Mouse (Mus musculus): ENCODE data around the gene Uso1. TPM values are rescaled to one million over a fixed set of nuclear protein-coding genes. Genes with fewer than 3 reads are reported as not detected.
A peak's percentile ranks its signal among the peaks of the same experiment; 100 is the strongest.
"Not testable (repeated sequence)": the region's sequence is repeated elsewhere in the genome, so short reads cannot be mapped to it uniquely, and the experiment has no call there.

The Uso1 gene
- polyA plus RNA-seq, 1 experiment from 2014 or later, result 42.6 TPM

GRCm38 (mm10) chr5:92129321-92129768 lies 8.4 kb upstream of the Uso1 start:
- Histone ChIP-seq H3K9me3 (replicated peaks) (no peaks in the 10 kb centered on the region), H3K36me3 (ENCODE audit: poor library complexity, severe bottlenecking) (peaks cover 27% of the 10 kb centered on the region), H3K4me1 (peaks cover 8% of the 10 kb centered on the region), H3K4me2 (no peak overlapping the region), H3K4me3 (no peak overlapping the region), H3K27me3 (no peaks in the 10 kb centered on the region), H3K27ac (no peak overlapping the region), H3K9ac (no peak overlapping the region)
- ATAC-seq, result no peak
- 55% methylated on average over 1 of the region's 1 CpGs for WGBS

- Histone ChIP-seq H3K27me3 (no peaks in the 10 kb centered on the region), H3K27ac (no peak overlapping the region), H3K9ac (no peak overlapping the region), H3K4me3 (no peak overlapping the region), H3K4me1 (peaks cover 8% of the 10 kb centered on the region), H3K36me3 (ENCODE audit: poor library complexity, severe bottlenecking) (peaks cover 22% of the 10 kb centered on the region), H3K4me2 (no peak overlapping the region), H3K9me3 (replicated peaks) (no peaks in the 10 kb centered on the region)
- 87% methylated on average over 6 of the region's 6 CpGs for WGBS
- ATAC-seq, result no peak
These were observed 7.6 kb upstream of the Uso1 start for GRCm38 (mm10) chr5:92130040-92130682.

GRCm38 (mm10) chr5:92132127-92132526 lies 5.6 kb upstream of the Uso1 start:
- peaks cover 22% of the 10 kb centered on the region for H3K36me3 ChIP-seq (ENCODE audit: poor library complexity, severe bottlenecking)
- H3K9ac ChIP-seq, result no peak overlapping the region
- peaks cover 21% of the 10 kb centered on the region for H3K4me1 ChIP-seq
- H3K4me3 ChIP-seq, result no peak overlapping the region
- no peak for ATAC-seq
- no peak overlapping the region for H3K4me2 ChIP-seq
- no peak overlapping the region for H3K27ac ChIP-seq
- H3K27me3 ChIP-seq, result no peaks in the 10 kb centered on the region
- WGBS, result 93% methylated on average over 4 of the region's 4 CpGs
- H3K9me3 ChIP-seq (replicated peaks), result no peaks in the 10 kb centered on the region

- not testable (repeated sequence) for ATAC-seq
These were observed 4.7 kb upstream of the Uso1 start for GRCm38 (mm10) chr5:92133006-92133405.

GRCm38 (mm10) chr5:92134934-92135333 lies 2.8 kb upstream of the Uso1 start:
- Histone ChIP-seq H3K27ac (no peak overlapping the region), H3K4me2 (no peak overlapping the region), H3K4me3 (no peak overlapping the region), H3K9ac (no peak overlapping the region), H3K27me3 (no peaks in the 10 kb centered on the region), H3K9me3 (replicated peaks) (no peaks in the 10 kb centered on the region), H3K36me3 (ENCODE audit: poor library complexity, severe bottlenecking) (peaks cover 22% of the 10 kb centered on the region), H3K4me1 (peaks cover 31% of the 10 kb centered on the region)
- WGBS, result 85% methylated on average over 3 of the region's 3 CpGs
- no peak for ATAC-seq

More at GRCm38 (mm10) chr5:92133006-92133405, 4.7 kb upstream of the Uso1 start:
- H3K9me3 ChIP-seq (replicated peaks); H3K27ac ChIP-seq; H3K4me2 ChIP-seq; H3K27me3 ChIP-seq; H3K9ac ChIP-seq; H3K4me3 ChIP-seq: not testable (repeated sequence)
- H3K36me3 ChIP-seq (ENCODE audit: poor library complexity, severe bottlenecking), result peaks cover 22% of the 10 kb centered on the region
- H3K4me1 ChIP-seq, result peaks cover 21% of the 10 kb centered on the region
- 80% methylated on average over 4 of the region's 4 CpGs for WGBS

- peak overlapping the region; percentile 65 for H3K4me3 ChIP-seq
- no peaks in the 10 kb centered on the region for H3K9me3 ChIP-seq (replicated peaks)
- peaks cover 31% of the 10 kb centered on the region for H3K4me1 ChIP-seq
- H3K9ac ChIP-seq, result peak overlapping the region; percentile 87
- WGBS, result 71% methylated on average over 9 of the region's 9 CpGs
- peaks cover 12% of the 10 kb centered on the region for H3K36me3 ChIP-seq (ENCODE audit: poor library complexity, severe bottlenecking)
- ATAC-seq, result no peak
- peak overlapping the region; percentile 81 for H3K4me2 ChIP-seq
- no peaks in the 10 kb centered on the region for H3K27me3 ChIP-seq
- no peak overlapping the region for H3K27ac ChIP-seq
These were observed 1.1 kb upstream of the Uso1 start for GRCm38 (mm10) chr5:92136536-92137238.

- 0 out of 2 replicates have a peak, but pooled peaks cover 3% of the 10 kb centered on the region for H3K36me3 ChIP-seq (ENCODE audit: poor library complexity, severe bottlenecking)
- peak overlapping the region; percentile 65 for H3K4me3 ChIP-seq
- 0% methylated on average over 31 of the region's 43 CpGs for WGBS
- H3K9me3 ChIP-seq (replicated peaks), result no peaks in the 10 kb centered on the region
- ATAC-seq, result peak; percentile 80
- H3K27ac ChIP-seq, result peak overlapping the region; percentile 46
- H3K27me3 ChIP-seq, result no peaks in the 10 kb centered on the region
- H3K9ac ChIP-seq, result peak overlapping the region; percentile 87
- peaks cover 31% of the 10 kb centered on the region for H3K4me1 ChIP-seq
- H3K4me2 ChIP-seq, result peak overlapping the region; percentile 81
These were observed 419 bp downstream of the Uso1 start for GRCm38 (mm10) chr5:92138093-92138621.

GRCm38 (mm10) chr5:92139191-92139590 lies 1.5 kb downstream of the Uso1 start:
- Histone ChIP-seq H3K9me3 (replicated peaks) (no peaks in the 10 kb centered on the region), H3K4me1 (peaks cover 31% of the 10 kb centered on the region), H3K4me3 (peak overlapping the region; percentile 65), H3K36me3 (ENCODE audit: poor library complexity, severe bottlenecking) (no peaks in the 10 kb centered on the region), H3K27ac (no peak overlapping the region), H3K4me2 (peak overlapping the region; percentile 81), H3K27me3 (no peaks in the 10 kb centered on the region), H3K9ac (peak overlapping the region; percentile 87)
- ATAC-seq, result no peak
- 16% methylated on average over 1 of the region's 1 CpGs for WGBS

GRCm38 (mm10) chr5:92141696-92142095 lies 4.0 kb downstream of the Uso1 start:
- H3K4me3 ChIP-seq, result no peak overlapping the region
- no peak for ATAC-seq
- 0 out of 2 replicates have a peak, but pooled peaks cover 3% of the 10 kb centered on the region for H3K36me3 ChIP-seq (ENCODE audit: poor library complexity, severe bottlenecking)
- no peaks in the 10 kb centered on the region for H3K9me3 ChIP-seq (replicated peaks)
- H3K4me2 ChIP-seq, result no peak overlapping the region
- peaks cover 21% of the 10 kb centered on the region for H3K4me1 ChIP-seq
- H3K27ac ChIP-seq, result no peak overlapping the region
- no peak overlapping the region for H3K9ac ChIP-seq
- no peaks in the 10 kb centered on the region for H3K27me3 ChIP-seq
- WGBS, result 83% methylated on average over 5 of the region's 5 CpGs

- Histone ChIP-seq H3K9ac (no peak overlapping the region), H3K4me1 (peaks cover 18% of the 10 kb centered on the region), H3K36me3 (ENCODE audit: poor library complexity, severe bottlenecking) (0 out of 2 replicates have a peak, but pooled peaks cover 3% of the 10 kb centered on the region), H3K4me3 (no peak overlapping the region), H3K27ac (no peak overlapping the region), H3K9me3 (replicated peaks) (no peaks in the 10 kb centered on the region), H3K27me3 (no peaks in the 10 kb centered on the region), H3K4me2 (no peak overlapping the region)
- ATAC-seq, result no peak
- 90% methylated on average over 3 of the region's 3 CpGs for WGBS
These were observed 4.7 kb downstream of the Uso1 start for GRCm38 (mm10) chr5:92142481-92142880.

GRCm38 (mm10) chr5:92143665-92144064 lies 5.9 kb downstream of the Uso1 start:
- H3K4me3 ChIP-seq, result no peak overlapping the region
- ATAC-seq, result no peak
- H3K4me2 ChIP-seq, result no peak overlapping the region
- H3K36me3 ChIP-seq (ENCODE audit: poor library complexity, severe bottlenecking), result 0 out of 2 replicates have a peak, but pooled peaks cover 3% of the 10 kb centered on the region
- H3K27ac ChIP-seq, result no peak overlapping the region
- no peaks in the 10 kb centered on the region for H3K27me3 ChIP-seq
- H3K9ac ChIP-seq, result no peak overlapping the region
- peaks cover 13% of the 10 kb centered on the region for H3K4me1 ChIP-seq
- H3K9me3 ChIP-seq (replicated peaks), result no peaks in the 10 kb centered on the region
- WGBS, result 97% methylated on average over 6 of the region's 6 CpGs

Data from forebrain, embryonic 13.5 days (tissue).